Mouse (Mus musculus) regulatory T cell (primary cell): Measurements from ENCODE around the gene Dhcr24.

Experiments used
- in situ Hi-C: fragments of 300-600 bp; cut with MboI, MseI; formaldehyde crosslinking; loops from one replicate; pipeline ENCODE4 v1.15.1; 2025; ENCODE audit warnings: high pct_unique_total_duplicates

The Dhcr24 gene

DNA sequence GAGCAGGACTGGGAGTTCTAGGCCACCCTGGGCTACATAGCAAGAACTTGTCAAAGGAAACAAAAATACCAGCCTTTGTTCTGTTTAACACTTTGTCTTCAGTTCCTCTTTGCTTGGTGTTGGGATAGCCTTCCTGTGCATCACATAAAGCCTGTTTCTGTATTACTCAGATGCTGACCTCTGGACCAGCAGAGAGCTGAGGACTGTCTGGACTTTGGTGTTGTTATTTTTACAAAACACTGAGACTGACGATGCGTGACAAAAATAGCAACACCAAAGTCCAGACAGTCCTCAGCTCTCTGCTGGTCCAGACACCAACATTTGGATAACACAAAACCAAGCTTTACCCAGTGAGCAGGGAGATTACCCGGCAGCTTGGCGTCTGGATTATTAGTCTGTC, 39.9 kb downstream of the Dhcr24 start:
- in situ Hi-C loops, result no loop called here

DNA sequence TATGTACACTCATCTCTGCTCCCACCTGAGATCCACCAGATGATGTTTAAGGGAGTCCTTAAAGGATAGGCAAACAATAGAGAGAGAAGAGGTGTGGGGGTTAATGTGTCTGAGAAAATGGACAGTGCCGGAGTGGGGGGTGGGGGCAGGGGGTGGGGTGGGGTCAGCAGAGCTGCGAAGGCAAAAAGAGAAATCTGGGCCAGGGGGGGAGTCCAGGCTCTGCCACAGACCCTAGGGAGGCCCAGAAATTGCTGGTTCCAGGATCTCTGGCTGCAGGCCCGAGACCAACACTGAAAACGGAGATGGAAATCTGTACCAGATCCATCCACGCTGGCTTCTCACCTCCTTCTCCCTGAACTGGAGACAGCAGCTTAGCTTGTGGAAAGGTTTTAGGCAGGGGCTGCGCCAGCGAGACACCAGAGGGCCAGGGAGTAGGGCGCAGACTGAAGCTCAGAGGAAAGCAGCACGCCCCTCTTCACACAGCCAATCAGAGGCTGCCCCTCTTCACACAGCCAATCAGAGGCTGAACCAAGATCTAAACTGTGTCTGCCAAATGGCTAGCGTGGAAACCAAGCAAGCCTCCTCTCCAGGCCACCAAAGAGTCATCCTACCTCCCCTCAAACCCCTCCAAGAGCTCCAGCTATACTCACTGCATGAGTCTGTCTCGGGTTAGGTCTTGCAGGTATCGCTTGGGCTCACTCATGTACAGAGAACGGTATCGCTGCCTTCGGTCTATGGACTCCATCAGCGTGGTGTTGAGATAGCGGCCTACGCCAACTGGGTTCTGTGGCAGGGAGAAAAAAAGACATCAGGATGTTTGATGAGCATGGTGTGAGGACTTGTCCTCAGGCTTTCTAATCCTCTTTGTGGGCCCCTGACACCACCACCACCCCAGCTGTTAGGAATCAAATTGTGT, 46.1 kb downstream of the Dhcr24 start:
- in situ Hi-C loops, result no loop called here

DNA sequence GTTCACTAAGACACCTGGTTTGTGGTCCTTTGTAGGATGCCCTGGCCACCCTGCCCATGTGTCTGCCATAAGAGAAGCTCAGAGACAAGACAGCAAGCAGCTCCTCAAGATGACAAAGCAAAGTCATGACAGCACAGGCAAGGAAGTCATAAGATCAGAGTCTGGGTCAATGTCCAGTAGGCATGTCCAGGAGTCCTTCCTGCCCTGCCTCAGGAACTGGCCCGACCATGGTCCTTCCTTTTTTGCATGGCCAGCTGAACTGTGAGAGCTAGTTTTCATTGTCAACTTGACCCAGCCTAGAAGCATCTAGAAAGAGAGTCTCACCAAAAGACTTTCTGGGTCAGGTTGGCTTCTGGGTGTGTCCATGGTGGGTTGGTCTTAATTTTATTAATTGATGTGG, 47.1 kb downstream of the Dhcr24 start:
- in situ Hi-C loops, result no loop called here

DNA sequence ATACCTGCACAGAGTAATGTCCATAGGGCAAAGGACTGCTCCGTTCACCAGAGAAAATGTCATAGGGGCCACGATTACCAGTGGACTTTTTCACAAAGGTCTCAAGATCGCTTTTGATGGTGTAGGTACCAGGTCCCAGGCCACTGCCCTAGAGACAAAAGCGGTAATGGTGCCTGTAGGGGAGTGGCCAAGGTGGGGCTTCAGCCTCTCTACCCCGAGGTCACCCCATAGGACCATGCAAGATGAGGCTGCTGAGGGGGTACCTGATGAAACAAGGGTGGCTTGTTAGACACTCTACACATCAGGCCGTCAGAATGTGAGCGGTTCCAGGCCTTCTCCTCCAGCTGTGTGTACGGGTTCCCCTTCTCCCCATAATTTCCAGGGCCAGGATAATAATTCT, 52.3 kb downstream of the Dhcr24 start:
- in situ Hi-C loops, result no loop called here

DNA sequence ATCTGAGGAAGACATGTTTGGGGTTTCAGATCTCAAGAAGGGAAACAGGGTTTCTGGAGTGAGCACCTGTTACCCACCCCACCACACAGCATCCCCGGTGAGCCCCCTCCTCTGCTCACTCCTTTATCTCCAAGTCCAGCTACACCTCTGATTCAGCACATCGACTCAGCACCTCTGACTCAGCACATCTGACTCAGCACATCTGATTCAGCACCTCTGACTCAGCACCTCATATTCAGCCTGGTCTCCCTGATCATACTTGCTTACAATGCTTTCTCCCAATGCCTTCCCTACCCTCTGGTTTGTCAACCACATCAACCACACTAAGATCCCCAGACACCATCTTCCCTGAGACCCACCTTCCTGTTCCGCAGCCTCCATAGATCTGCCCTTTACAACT, 52.7 kb downstream of the Dhcr24 start:
- in situ Hi-C loops, result no loop called here

DNA sequence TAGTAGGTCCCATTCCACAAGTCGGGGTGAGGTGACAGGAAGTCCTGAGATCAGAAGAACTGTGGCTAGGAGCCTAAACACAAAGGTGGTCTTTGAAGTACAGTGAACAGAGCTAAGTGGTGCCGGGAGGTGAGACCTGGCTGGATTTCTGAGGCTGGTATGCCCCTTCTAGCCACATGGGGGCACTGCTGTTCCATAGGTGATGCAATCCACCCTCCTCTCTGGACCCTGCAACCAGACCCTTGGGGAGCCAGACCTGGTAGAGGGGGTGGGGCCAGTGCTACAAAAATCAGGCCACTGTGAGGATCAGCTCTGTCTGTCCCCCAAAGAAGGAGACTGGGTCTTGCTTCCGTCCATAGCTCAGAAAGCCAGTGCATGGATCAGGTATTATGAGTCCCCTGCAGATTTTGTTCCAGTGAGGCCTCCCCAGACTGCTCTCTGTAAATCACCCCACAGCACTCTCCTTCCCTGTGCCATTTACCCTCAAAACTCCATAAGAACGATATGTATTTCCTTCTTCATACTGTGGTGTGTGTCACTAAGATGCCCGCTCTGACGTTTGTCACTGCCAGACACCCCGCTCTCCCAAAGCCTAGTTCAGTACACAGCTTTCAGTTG, 53.5 kb downstream of the Dhcr24 start:
- in situ Hi-C loops, result no loop called here

DNA sequence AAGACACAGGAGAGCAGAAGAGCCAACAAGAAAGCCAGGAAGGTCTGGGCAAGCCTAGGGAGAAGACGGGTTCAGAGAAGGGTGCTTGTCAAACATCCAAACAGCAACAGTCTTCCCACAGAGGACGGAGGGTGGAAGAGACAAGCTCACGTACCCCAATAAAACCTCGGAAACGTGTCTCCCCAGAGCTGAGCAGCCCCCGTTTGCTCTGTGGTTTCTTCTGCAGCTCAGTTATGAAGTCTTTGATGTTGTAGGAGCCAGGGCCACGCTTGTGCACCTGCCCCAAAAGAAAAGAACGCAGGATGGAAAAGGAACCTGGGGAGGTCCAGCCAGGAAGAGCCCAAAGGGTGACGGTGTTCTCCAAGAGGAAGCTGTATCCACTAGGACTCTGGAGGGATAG, 54.0 kb downstream of the Dhcr24 start:
- in situ Hi-C loops, result no loop called here

DNA sequence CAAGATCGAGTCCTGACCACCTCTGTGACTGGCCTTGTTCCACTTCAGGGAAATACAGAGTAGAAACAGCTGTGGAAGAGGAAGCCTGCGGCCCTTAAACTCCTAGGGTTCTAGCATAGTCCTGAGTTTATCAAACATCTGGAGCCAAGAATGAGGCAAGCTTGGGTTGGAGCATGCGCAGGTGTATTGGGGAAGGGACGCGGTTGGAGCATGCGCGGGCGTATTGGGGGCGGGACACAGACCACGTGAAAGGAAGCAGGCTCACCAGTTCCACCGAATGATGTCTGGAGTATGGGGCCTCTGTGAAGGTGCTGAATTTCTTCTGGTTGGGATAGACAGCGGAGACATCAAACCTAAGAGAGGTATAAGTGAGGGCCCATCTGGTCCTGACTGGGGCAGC, 54.8 kb downstream of the Dhcr24 start:
- in situ Hi-C loops, result no loop called here

DNA sequence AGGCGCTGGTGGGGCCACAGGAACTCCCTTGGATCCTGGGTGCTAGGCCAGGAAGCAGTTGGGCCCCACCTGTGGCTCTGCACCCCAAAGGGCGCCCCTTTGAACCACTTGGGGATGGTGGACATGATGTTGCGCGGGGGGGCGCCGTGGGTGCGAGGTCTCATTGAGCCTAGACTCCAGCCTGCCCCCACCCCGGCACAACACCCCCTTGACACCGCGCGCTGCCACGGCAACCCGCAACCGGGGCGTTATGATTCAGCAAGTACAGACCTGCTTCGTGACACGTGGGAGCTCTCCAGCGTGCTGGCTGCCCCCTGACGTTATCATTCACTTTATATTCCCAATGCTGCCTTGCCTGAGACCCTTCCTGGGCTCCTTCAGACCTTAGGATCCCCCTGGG, 56.2 kb downstream of the Dhcr24 start, which contains the start of gene Lexm:
Gene Lexm, minus strand, starts transcription at position 186 of the 400 bp plus-strand sequence.
- in situ Hi-C loops, result no loop called here

DNA sequence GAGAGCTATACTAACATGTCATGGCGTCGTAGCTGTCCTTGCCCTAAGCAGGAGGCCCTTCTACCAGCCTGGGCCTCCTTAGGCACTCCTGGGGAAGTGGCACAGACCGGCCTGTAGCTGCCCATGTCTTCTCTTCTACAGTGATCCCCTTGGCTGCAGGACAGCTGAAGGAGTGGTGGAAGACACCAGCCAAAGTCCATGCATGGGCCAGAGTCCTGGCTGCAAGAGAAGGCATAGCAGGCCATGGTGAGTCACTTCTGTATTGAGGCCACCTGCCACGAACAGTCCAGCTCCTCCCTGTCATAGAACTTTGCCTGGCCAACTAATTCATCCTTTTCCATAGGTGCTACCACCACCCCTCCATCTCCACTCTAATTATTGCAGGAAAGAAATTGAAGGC, 58.1 kb downstream of the Dhcr24 start:
- in situ Hi-C loops, result no loop called here

DNA sequence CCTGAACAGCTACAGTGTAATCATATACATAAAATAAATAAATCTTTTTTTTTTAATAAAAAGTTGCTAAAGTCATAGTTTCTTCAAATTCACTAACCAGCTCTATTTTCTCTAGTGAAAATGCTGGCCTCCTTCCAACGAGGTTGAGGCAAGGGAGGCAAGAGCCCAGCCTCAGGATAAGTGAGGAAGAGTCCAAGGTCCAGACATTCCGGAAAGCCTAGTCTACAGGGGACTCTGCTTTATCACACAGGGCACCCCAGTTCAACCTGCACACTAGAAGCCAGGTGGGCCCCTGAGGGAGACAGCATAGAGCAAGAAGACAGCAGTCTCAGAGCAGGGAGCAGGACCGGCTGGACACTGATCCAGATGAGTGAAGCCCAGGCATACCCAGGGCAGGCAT, 60.6 kb downstream of the Dhcr24 start:
- in situ Hi-C loops, result loop anchor here (10.0 kb wide), 1 partner anchor 373 kb away; no protein-coding TSS in a partner anchor

DNA sequence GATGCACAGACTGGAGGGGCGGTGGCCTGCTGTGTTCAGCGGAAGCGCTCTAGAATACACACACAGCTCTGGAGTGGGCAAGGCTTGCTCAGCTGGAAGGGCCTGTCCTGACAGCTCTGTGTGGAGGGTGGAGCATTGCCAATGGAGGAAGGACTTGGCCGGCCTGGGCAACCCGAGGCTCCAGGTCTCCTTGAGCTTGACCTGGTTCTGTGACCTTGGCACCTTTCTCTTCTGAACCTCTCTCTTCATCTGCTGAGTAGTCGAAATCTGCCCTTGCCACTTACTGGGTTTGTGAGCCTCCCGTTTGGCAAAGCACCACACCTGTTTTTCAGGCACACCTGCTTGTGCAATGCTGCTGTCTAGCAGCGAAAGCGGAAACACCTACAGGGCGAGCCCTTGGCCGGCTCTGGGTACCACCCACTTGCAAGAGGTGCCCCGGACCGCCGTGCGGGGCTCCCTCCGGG, 61.2 kb downstream of the Dhcr24 start, which contains the start of gene Ttc22:
Gene Ttc22, plus strand, starts transcription at position 403 of the 464 bp plus-strand sequence.
- in situ Hi-C loops, result loop anchor here (10.0 kb wide), 1 partner anchor 373 kb away; no protein-coding TSS in a partner anchor

DNA sequence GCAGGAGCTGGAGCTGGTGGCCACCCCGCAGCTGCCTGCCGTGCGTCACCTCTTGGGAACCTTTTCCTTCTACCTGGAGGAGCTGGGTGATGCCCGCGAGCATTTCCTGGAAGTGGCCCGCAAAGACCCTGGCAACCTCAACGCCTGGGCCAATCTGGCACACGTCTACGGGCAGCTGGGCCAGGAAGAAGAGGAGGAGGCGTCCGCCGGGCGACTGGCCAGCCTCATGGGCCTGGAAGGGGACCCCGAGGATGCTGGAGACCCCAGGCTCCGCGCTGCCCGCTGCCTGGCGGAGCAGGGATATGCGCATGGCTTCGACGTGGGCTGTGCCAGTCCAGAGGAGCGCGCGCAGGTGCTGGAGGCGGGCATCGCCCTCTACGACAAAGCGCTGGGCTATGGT, 61.9 kb downstream of the Dhcr24 start:
- in situ Hi-C loops, result loop anchor here (10.0 kb wide), 1 partner anchor 372 kb away; no protein-coding TSS in a partner anchor

DNA sequence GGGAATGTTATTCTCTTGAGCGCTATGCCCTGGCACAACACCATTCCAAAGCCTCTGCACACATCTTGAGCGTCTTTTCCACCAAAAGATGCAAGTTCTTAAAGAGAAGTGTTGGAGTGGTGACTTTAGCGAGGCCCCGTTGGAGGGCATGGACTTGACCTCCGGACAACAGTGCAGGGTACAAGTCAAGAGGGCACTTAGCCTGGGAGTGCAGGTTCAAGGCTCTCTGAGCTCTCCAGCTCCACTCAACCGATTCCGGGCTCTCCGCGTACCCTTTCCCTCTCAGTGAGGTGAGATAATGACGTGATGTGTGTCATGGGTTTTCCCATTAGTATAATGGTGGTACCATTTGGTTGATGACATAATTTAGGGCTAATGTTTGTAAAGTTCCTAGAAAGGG, 63.4 kb downstream of the Dhcr24 start:
- in situ Hi-C loops, result loop anchor here (10.0 kb wide), 1 partner anchor 371 kb away; no protein-coding TSS in a partner anchor

DNA sequence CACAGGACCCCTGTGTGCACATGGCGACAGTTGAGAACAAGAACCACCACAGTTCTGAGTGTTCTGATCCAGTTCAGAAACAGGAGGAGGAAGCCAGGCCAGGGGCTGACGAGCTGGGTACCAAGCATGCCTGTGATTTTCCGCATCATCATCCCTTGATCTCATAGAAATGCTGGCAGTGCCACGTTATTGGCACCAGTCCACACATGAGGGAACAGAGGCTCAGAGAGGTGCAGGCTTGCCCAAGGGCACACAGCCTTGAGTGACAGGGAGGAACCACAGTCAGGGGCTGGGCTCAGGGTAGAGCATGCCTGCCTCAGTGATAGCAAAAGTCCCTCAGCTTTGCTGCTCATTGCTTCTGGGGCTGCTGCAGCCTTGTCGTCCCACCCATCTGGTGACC, 67.0 kb downstream of the Dhcr24 start:
- in situ Hi-C loops, result loop anchor here (10.0 kb wide), 1 partner anchor 367 kb away; no protein-coding TSS in a partner anchor

DNA sequence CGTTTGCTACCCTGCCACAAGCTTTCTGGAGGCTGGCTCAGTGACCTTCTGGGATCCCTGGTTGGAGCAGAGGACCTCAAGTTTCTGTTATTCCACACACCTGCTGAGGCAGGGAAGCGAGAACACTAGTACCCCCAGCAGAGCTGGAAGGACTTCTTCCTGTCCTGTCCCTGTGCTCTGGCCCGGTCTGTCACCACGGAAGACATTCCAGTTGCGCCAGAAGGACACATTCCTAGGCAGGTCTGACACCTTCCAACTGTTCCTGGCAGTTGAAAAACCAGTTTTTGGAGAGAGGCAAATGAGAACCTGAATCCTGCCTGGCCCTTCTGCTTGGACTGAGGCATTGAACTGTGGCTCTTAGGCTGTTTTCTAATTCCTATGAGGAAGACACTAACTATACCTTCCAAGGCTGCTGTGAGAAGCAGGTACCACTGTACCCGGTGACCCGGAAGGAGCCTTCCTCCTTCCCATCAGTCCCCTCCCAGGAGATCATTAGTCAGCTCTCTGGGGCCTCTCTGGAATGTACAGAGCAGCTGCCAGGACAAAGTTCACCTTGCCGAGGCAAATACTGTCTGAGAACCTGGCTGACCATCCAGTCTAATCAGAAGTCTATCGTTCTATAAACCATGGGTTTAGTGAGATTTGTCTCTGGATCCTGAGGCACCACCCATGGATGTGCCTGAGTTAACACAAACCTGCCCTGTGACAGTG, 68.0 kb downstream of the Dhcr24 start:
- in situ Hi-C loops, result loop anchor here (10.0 kb wide), 1 partner anchor 366 kb away; no protein-coding TSS in a partner anchor

DNA sequence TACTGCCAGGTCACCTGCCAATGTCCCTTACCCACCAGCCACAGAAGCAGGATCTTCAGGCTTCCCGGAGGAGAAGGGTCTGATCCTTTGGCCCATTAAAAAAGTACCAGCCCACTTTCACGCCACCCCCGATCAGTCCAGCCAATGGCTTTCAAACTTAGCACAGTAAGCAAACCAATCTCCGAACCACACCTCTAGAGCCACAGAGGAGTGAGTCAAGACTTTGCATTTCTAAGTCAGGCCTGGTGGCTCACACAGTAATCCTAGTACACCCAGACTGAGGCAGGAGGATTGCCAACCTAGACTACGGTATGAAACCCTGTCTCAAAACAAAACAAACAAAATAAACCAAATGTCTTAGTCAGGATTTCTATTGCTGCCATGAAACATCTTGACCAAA, 68.5 kb downstream of the Dhcr24 start:
- in situ Hi-C loops, result loop anchor here (10.0 kb wide), 1 partner anchor 365 kb away; no protein-coding TSS in a partner anchor

DNA sequence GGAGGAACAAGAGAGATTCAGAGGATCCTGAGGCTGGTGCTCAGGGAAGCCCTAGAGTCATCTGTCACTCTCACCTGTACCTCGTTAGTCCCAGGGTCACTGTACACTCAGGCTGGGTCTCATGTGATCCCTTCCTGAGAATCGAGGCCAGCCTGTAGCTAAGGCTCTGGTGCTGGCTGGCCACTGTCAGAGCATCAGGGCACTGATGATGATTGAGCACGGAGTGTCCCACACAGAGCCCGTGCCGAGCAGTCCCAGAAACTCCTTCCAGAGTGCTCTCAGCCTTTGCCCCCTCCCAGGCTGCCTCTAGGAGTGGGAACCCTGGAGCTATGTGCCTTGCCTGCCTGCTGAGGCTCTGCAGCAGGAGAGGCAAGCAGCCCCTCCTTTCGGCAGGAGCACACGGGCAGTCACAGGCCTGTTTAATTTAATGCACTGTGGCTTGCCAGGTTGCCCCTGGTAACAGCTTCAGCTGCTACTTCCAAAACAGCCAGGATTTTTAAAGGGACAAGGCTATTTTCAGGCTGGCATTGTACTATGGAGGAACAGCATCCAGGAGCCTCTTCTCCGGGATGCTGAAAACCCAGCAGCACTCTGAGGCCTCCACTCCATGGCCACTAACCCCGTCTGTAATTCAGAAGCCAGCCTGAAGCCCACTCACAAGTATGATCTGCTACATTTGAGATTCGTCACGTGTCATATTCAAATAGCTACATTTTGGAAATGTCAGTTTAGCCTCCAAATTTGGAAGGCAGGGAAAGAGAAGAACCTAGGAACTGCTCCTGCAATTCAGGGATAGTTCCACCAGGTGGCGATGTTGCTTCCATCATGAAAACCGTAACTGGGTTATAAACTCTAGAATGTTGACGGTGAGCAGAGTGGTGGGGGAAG, 69.7 kb downstream of the Dhcr24 start:
- in situ Hi-C loops, result loop anchor here (5.0 kb wide), 1 partner anchor 77 kb away; no protein-coding TSS in a partner anchor

DNA sequence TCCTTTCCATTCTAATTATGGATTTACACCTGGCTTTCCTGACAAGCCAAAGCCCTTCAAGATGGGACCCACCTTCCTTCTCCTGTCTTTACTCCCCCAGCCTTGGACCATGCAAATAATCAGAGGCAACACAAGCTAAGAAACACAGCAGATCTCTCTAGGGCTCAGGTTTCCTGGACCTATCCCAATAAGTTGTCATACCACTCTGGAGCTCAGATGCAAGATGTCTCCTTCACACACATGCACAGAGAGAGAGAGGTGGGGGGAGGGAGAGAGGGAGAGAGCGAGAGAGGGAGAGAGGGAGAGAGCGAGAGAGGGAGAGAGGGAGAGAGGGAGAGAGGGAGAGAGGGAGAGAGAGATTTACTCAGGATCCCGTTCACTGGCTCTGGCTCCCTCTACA, 71.5 kb downstream of the Dhcr24 start:
- in situ Hi-C loops, result loop anchor here (5.0 kb wide), 1 partner anchor 75 kb away; no protein-coding TSS in a partner anchor

DNA sequence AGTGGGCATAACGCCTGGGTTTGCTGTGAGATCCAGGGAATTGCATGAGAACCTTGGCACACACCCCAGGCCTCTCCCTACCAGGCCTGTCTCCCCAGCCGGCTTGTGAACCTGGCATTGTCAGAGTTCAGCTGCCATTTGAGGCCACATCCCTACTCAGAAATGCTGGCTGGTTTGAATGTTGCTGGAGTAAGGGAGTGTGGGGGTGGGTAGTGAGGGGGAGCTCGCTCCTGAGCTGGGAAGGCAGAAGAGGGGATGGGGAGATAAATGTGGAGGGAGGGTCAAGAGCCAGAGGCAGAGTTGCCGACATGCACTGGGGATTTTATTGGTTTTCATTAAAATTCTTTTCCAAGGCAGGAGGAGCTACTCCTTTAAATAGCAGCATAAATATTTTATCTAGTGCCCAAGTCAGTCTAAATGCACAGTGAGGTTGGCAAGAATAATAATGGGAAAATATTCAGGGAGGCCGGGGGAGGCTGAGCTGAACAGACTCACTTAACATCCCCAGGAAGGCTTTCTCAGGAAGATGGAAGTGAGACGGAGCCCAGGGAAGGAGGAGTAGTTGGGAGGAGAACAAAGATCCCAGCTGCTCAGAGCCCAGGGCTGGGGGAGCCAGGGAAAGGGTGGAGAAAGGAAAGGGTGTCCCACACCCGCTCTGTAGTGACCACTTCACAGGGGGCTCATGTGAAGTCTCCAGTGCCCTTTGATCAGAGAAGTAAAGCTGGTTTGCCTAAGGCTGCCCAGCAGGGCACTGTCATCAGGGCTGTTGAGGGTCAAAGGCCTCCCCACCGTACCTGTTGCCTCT, 72.6 kb downstream of the Dhcr24 start:
- in situ Hi-C loops, result loop anchor here (5.0 kb wide), 1 partner anchor 74 kb away; no protein-coding TSS in a partner anchor
